Mouse (Mus musculus) right cerebral cortex, postnatal 25 days (tissue): Measurements from ENCODE around the gene Swap70.
A peak's percentile ranks its signal among the peaks of the same experiment; 100 is the strongest.
"Not testable (repeated sequence)": the region's sequence is repeated elsewhere in the genome, so short reads cannot be mapped to it uniquely, and the experiment has no call there.

Experiments used
- DNase-seq: peaks from one replicate; pipeline ENCODE4 v3.0.0; 2022

Swap70 gene

GRCm38 (mm10) chr7:110221586-110222481 is at the start of gene Swap70:
Gene Swap70, plus strand, starts transcription at chr7:110221711.
- peak; percentile 65 for DNase-seq

DNA sequence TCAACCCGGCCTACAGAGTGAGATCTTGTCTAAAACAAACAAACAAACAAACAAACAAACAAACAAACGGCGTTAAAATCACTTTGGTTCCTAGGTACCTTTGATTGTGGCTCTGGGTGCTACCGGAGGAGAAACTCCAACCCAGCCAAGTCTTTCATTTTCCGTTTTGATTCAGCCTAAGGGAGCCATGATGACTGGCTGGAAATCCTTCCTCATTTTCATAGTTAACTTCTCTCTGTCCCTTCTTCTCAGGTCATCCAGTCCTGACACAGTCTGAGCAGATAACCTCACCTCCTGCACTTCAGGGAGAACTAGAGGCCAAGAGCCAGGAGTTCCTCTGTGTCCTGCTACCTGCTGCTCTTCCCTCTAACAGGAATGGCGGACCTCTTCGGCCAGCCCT is 42.3 kb upstream of the Swap70 start:
- DNase-seq, result no peak

GRCm38 (mm10) chr7:110180613-110181012 is 40.9 kb upstream of the Swap70 start:
- DNase-seq, result no peak

DNA sequence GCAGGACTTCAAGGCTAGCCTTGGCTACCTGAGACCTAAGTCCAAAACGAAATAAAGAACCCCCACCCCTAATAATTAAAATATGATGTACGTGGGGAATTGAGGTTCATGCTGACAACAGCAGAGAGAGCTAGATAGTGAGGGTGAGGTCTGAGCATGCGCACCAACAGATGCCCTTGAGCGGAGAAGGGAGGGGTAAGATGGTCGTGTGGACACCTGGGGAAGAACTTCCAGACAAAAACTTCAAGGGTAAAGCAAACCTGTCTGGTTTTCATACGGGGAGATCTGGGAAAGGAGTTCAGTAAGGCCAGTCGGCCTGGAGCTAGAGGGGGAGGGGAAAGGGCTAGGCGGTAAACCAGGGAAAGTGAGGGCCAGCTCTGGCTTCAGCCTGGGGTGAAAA is 40.1 kb upstream of the Swap70 start:
- DNase-seq, result no peak

DNA sequence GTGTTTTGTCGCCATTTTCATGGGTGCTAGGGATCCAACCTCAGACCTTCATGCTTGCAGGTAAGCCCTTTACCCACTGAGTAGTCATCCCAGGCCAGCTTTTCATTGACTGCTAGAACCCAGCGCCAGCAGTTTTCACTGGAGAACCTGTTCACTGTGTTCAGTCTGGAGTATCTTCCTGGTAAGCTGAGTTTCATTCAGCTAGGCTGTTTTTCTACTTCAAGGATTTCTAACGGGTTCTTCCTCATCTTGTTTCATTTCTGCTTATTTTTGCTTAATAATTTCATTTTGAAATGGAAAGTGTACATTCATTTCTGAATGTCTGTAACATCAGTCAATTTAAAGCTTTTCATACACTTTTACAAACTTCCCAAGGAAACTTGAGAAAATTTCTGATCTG is 36.9 kb upstream of the Swap70 start:
- no peak for DNase-seq

GRCm38 (mm10) chr7:110189951-110190350 is 31.6 kb upstream of the Swap70 start:
- DNase-seq, result no peak

GRCm38 (mm10) chr7:110193186-110193585 is 28.3 kb upstream of the Swap70 start:
- no peak for DNase-seq

GRCm38 (mm10) chr7:110197176-110197575 is 24.3 kb upstream of the Swap70 start:
- DNase-seq, result no peak

DNA sequence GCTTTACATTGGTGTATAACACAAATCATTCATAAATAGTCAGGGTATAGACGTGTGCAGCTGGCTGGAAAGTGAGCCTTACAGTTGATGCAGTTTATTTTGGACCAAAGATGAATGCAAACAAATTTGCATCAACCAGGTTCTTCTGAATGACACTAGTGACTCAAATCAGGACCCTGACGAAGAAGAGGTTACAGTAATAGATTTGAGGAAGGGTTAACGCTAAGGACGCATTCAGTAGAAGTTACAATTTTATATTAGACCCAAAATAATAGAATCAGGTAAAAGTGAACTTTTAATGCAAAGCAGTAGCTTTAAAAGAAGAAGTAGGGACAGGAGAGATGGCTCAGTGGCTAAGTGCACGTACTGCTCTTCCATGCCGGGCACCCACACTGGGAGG is 19.6 kb upstream of the Swap70 start:
- no peak for DNase-seq

- DNase-seq, result no peak
Measured at GRCm38 (mm10) chr7:110204208-110204607, 17.3 kb upstream of the Swap70 start.

GRCm38 (mm10) chr7:110208341-110208740 is 13.2 kb upstream of the Swap70 start:
- no peak for DNase-seq

DNA sequence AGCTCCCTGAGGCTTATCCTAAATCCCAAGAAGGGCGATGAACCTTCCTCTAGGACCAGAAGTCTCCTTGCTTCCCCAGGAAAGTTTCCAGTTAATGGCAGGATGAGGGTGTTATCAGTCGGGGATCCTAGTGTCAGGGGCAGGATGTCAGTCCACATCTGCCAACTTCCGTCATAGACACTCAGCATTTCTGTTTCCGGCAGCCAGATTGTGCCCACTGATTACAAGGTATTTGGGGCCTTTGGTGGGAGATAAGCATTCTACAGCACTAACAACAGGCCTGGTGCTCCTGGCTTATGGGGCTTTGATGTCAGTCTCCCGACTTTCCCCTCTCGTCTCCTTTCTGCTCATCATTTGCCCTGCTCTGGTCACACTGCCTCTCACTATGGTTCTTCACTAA is 12.1 kb upstream of the Swap70 start:
- DNase-seq, result no peak

GRCm38 (mm10) chr7:110211025-110211424 is 10.5 kb upstream of the Swap70 start:
- DNase-seq, result no peak

- DNase-seq, result no peak
Measured at GRCm38 (mm10) chr7:110214882-110215281, 6.6 kb upstream of the Swap70 start.

- no peak for DNase-seq
Measured at GRCm38 (mm10) chr7:110221051-110221585, 393 bp upstream of the Swap70 start.

DNA sequence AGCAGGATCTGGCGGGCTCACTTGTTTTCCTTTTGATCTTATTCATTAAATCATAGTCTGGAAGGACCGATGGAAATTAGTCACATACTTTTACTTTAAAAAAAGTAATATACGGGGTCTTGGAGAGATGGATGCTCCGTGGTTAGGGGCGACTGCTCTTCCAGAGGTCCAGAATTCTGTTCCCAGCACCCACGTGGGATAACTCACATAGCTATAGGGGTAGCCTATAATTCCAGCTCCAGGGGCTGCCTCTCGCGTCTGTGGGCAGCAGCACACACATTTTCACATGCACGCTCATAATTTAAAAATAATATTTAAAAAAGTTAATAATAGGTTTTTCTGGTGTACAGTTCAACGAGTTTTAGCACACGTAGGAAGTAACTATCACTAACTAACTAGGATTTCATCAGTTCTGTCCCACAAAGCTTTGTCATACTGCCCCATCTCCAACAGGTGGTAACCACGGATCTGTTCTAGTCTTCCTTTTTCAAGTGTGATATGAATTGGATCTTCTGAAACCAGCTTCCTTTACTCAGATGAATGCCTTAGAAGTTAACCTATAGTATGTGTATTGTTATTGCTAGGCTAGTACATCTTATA is 1.2 kb downstream of the Swap70 start:
- DNase-seq, result no peak

GRCm38 (mm10) chr7:110223727-110224510 is 2.4 kb downstream of the Swap70 start:
- DNase-seq, result no peak

DNA sequence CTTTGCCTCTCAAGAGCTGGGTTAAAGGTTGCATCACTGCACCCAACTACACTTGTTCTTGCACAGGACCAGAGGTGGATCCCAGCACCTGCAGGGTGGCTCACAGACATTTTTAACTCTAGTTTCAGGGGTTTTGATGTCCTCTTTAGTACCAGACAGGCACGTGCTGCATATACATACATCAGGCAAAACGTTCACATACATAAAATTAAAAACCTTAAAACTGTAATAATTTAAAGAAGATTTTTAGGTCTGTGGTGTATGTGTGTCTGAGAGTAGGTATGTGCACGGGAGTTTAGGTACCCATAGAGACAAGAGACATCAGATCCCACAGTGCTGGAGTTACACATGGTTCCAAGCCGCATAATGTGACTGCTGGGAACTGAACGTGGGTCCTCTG is 5.0 kb downstream of the Swap70 start:
- DNase-seq, result no peak

DNA sequence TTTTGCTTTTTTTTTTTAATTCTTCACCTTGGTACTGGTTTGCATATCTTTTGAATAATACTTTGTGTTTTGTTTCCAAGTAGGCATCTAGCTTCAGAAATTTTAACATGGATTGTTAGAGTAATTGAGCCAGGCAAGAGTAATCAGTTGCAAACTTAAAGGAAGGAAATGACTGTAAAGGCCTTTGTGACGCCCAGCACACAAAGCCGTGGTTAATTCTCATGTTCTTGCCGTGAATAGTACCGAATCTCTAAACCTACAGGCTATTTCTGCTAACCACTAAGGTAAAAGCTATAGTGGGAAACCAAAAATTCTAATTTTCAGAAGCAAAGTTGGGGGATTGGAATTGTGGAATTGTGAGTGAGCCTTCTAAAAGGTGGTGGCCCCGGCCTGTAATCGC is 8.5 kb downstream of the Swap70 start:
- DNase-seq, result no peak

GRCm38 (mm10) chr7:110231127-110231526 is 9.6 kb downstream of the Swap70 start:
- DNase-seq, result not testable (repeated sequence)

- no peak for DNase-seq
Measured at GRCm38 (mm10) chr7:110236085-110236484, 14.6 kb downstream of the Swap70 start.

GRCm38 (mm10) chr7:110237451-110237836 is 15.9 kb downstream of the Swap70 start:
- DNase-seq, result no peak

GRCm38 (mm10) chr7:110237837-110238451 is 16.4 kb downstream of the Swap70 start:
- no peak for DNase-seq
